Mouse (Mus musculus) small intestine, adult 2 months (tissue): ENCODE data around the gene Sall2.

ENCODE experiments used
- CTCF ChIP-seq: fragments of 200-500 bp; IDR thresholded peaks from 2 replicates; pipeline ENCODE4 v1.5.1; 2012; ENCODE audit warnings: low read depth, mild to moderate bottlenecking, control low read depth, inconsistent platforms, low read length, moderate library complexity, mixed read lengths; ENCODE audit not compliant: insufficient replicate concordance, insufficient read length; ENCODE audit errors: extremely low read depth
- POLR2A ChIP-seq: fragments of 200-500 bp; IDR thresholded peaks from 2 replicates; pipeline ENCODE4 v1.6.1; 2012; ENCODE audit warnings: low read depth, mild to moderate bottlenecking, control low read depth, inconsistent platforms, low read length, moderate library complexity

DNA sequence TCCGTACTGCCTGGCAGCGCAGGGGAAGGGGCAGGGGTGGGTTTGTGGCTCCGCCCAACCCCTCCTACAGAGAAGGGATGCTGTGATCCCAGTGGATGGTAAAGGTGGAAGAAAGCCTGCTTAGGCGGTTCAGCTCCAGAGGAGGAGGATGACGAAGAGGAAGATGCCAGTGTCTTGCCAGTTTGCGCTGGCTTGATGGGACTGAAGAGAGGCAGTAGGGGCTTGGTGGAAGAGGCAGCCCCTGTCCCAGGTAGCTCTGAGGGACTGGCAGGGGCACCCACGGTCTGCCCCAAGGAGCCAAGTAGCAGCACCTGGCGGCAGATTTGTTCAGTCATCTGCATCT is 13.8 kb downstream of the Sall2 start:
- TF ChIP-seq CTCF (no peak), POLR2A (no peak)
